Mouse (Mus musculus) kidney, adult 11 months (tissue): ENCODE data around the gene Tenm3.
A peak's percentile ranks its signal among the peaks of the same experiment; 100 is the strongest.

Source experiments
- DNase-seq: peaks from one replicate; pipeline ENCODE4 v3.0.0; 2022

Gene Tenm3

GRCm38 (mm10) chr8:48733731-48734130 is 110.0 kb downstream of the Tenm3 start:
- DNase-seq: no peak

GRCm38 (mm10) chr8:48733057-48733456 is 110.7 kb downstream of the Tenm3 start:
- DNase-seq: no peak

GRCm38 (mm10) chr8:48730701-48731100 is 113.0 kb downstream of the Tenm3 start:
- DNase-seq: peak; percentile 66

GRCm38 (mm10) chr8:48728833-48729690 is 114.7 kb downstream of the Tenm3 start:
- DNase-seq: no peak

GRCm38 (mm10) chr8:48728006-48728405 is 115.7 kb downstream of the Tenm3 start:
- no peak for DNase-seq

- no peak for DNase-seq
Observed at GRCm38 (mm10) chr8:48722744-48723143, 121.0 kb downstream of the Tenm3 start.

GRCm38 (mm10) chr8:48722318-48722717 is 121.4 kb downstream of the Tenm3 start:
- DNase-seq: no peak

GRCm38 (mm10) chr8:48721376-48721775 is 122.4 kb downstream of the Tenm3 start:
- DNase-seq: no peak

- no peak for DNase-seq
Observed at GRCm38 (mm10) chr8:48715616-48716015, 128.1 kb downstream of the Tenm3 start.

- no peak for DNase-seq
Observed at GRCm38 (mm10) chr8:48706666-48707065, 137.1 kb downstream of the Tenm3 start.

- DNase-seq: no peak
Observed at GRCm38 (mm10) chr8:48704885-48705515, 138.8 kb downstream of the Tenm3 start.

- peak; percentile 31 for DNase-seq
Observed at GRCm38 (mm10) chr8:48704485-48704884, 139.3 kb downstream of the Tenm3 start.

- DNase-seq: peak; percentile 25
Observed at GRCm38 (mm10) chr8:48690665-48691395, 152.9 kb downstream of the Tenm3 start.

GRCm38 (mm10) chr8:48688706-48689105 is 155.0 kb downstream of the Tenm3 start:
- DNase-seq: no peak

GRCm38 (mm10) chr8:48688188-48688587 is 155.6 kb downstream of the Tenm3 start:
- no peak for DNase-seq

GRCm38 (mm10) chr8:48673476-48673875 is 170.3 kb downstream of the Tenm3 start:
- no peak for DNase-seq

GRCm38 (mm10) chr8:48672471-48672870 is 171.3 kb downstream of the Tenm3 start:
- DNase-seq: no peak

GRCm38 (mm10) chr8:48671318-48671717 is 172.4 kb downstream of the Tenm3 start:
- no peak for DNase-seq

- DNase-seq: no peak
Observed at GRCm38 (mm10) chr8:48670895-48671294, 172.9 kb downstream of the Tenm3 start.

GRCm38 (mm10) chr8:48670387-48670786 is 173.4 kb downstream of the Tenm3 start:
- no peak for DNase-seq

GRCm38 (mm10) chr8:48665193-48665592 is 178.6 kb downstream of the Tenm3 start:
- no peak for DNase-seq

GRCm38 (mm10) chr8:48659226-48659625 is 184.5 kb downstream of the Tenm3 start:
- DNase-seq: no peak

GRCm38 (mm10) chr8:48655381-48656043 is 188.2 kb downstream of the Tenm3 start:
- no peak for DNase-seq
